Mouse (Mus musculus): ENCODE results near the gene Gm20388. TPM values are rescaled to one million over a fixed set of nuclear protein-coding genes. Genes with fewer than 3 reads are reported as not detected.

Gm20388 gene
- total and polyA plus RNA-seq, 3 experiments, result 0.02 to 0.05 TPM; not detected in 1

GRCm38 (mm10) chr8:122264243-122264642 is 2353.6 kb downstream of the Gm20388 start:
- no peak overlapping the region for H3K4me3 ChIP-seq (ENCODE audit: low read depth, low read length)
- H3K9me3 ChIP-seq (replicated peaks), result no peaks in the 10 kb centered on the region
- H3K27me3 ChIP-seq (ENCODE audit: insufficient read depth, low read length), result peaks cover 100% of the 10 kb centered on the region
- no peak for DNase-seq (ENCODE audit: low spot score)
- peaks cover 8% of the 10 kb centered on the region for H3K4me1 ChIP-seq (ENCODE audit: insufficient read depth, low read depth, low read length)
- ATAC-seq (ENCODE audit: extremely low read depth, insufficient number of reproducible peaks, low FRiP score, poor library complexity, severe bottlenecking), result peak; percentile 15; the same call in 1 of the 2 replicates
- H3K36me3 ChIP-seq (replicated peaks), result no peaks in the 10 kb centered on the region
- TF ChIP-seq CTCF (IDR thresholded peaks at IDR 0.05; ENCODE audit: low read depth, low read length) (no peak), POLR2AphosphoS5 (IDR thresholded peaks at IDR 0.05; ENCODE audit: insufficient replicate concordance, low read depth, low read length) (no peak), GATA2 (IDR thresholded peaks at IDR 0.05; ENCODE audit: borderline replicate concordance, low read depth, low read length) (no peak), GATA1 (IDR thresholded peaks at IDR 0.05; ENCODE audit: borderline replicate concordance, low read length) (no peak), TAL1 (conservative IDR thresholded peaks at IDR 0.05; ENCODE audit: low read depth, low read length) (no peak)

- no peak overlapping the region for H3K4me3 ChIP-seq (ENCODE audit: low read depth, low read length)
- no peak for ATAC-seq (ENCODE audit: extremely low read depth, insufficient number of reproducible peaks, low FRiP score, poor library complexity, severe bottlenecking)
- no peaks in the 10 kb centered on the region for H3K36me3 ChIP-seq (replicated peaks)
- DNase-seq (ENCODE audit: low spot score), result no peak
- H3K27me3 ChIP-seq (ENCODE audit: insufficient read depth, low read length), result peaks cover 100% of the 10 kb centered on the region
- TF ChIP-seq POLR2AphosphoS5 (IDR thresholded peaks at IDR 0.05; ENCODE audit: insufficient replicate concordance, low read depth, low read length), result no peak
- no peak for TF ChIP-seq TAL1 (conservative IDR thresholded peaks at IDR 0.05; ENCODE audit: low read depth, low read length)
- no peak for TF ChIP-seq GATA1 (IDR thresholded peaks at IDR 0.05; ENCODE audit: borderline replicate concordance, low read length)
- no peak for TF ChIP-seq CTCF (IDR thresholded peaks at IDR 0.05; ENCODE audit: low read depth, low read length)
- TF ChIP-seq GATA2 (IDR thresholded peaks at IDR 0.05; ENCODE audit: borderline replicate concordance, low read depth, low read length), result no peak
- no peaks in the 10 kb centered on the region for H3K9me3 ChIP-seq (replicated peaks)
- H3K4me1 ChIP-seq (ENCODE audit: insufficient read depth, low read depth, low read length), result peaks cover 14% of the 10 kb centered on the region
Observed at GRCm38 (mm10) chr8:122265522-122265921, 2354.9 kb downstream of the Gm20388 start.

GRCm38 (mm10) chr8:122266867-122267266 is 2356.2 kb downstream of the Gm20388 start:
- Histone ChIP-seq H3K27me3 (ENCODE audit: insufficient read depth, low read length) (peaks cover 100% of the 10 kb centered on the region), H3K4me3 (ENCODE audit: low read depth, low read length) (no peak overlapping the region), H3K4me1 (ENCODE audit: insufficient read depth, low read depth, low read length) (peaks cover 25% of the 10 kb centered on the region), H3K9me3 (replicated peaks) (no peaks in the 10 kb centered on the region), H3K36me3 (replicated peaks) (no peaks in the 10 kb centered on the region)
- ATAC-seq (ENCODE audit: extremely low read depth, insufficient number of reproducible peaks, low FRiP score, poor library complexity, severe bottlenecking) (no peak), DNase-seq (ENCODE audit: low spot score) (no peak)
- TF ChIP-seq CTCF (IDR thresholded peaks at IDR 0.05; ENCODE audit: low read depth, low read length), result no peak
- TF ChIP-seq GATA2 (IDR thresholded peaks at IDR 0.05; ENCODE audit: borderline replicate concordance, low read depth, low read length), result no peak

GRCm38 (mm10) chr8:122268861-122269260 is 2358.2 kb downstream of the Gm20388 start:
- ATAC-seq (ENCODE audit: extremely low read depth, insufficient number of reproducible peaks, low FRiP score, poor library complexity, severe bottlenecking) (no peak), DNase-seq (ENCODE audit: low spot score) (no peak)
- no peaks in the 10 kb centered on the region for H3K36me3 ChIP-seq (replicated peaks)
- H3K27me3 ChIP-seq (ENCODE audit: insufficient read depth, low read length), result peaks cover 83% of the 10 kb centered on the region
- TF ChIP-seq GATA1 (IDR thresholded peaks at IDR 0.05; ENCODE audit: borderline replicate concordance, low read length) (no peak), GATA2 (IDR thresholded peaks at IDR 0.05; ENCODE audit: borderline replicate concordance, low read depth, low read length) (no peak), POLR2AphosphoS5 (IDR thresholded peaks at IDR 0.05; ENCODE audit: insufficient replicate concordance, low read depth, low read length) (no peak), CTCF (IDR thresholded peaks at IDR 0.05; ENCODE audit: low read depth, low read length) (no peak), TAL1 (conservative IDR thresholded peaks at IDR 0.05; ENCODE audit: low read depth, low read length) (no peak)
- H3K4me1 ChIP-seq (ENCODE audit: insufficient read depth, low read depth, low read length), result peaks cover 43% of the 10 kb centered on the region
- H3K9me3 ChIP-seq (replicated peaks), result no peaks in the 10 kb centered on the region
- no peak overlapping the region for H3K4me3 ChIP-seq (ENCODE audit: low read depth, low read length)

- Histone ChIP-seq H3K27me3 (ENCODE audit: insufficient read depth, low read length) (peaks cover 78% of the 10 kb centered on the region), H3K36me3 (replicated peaks) (no peaks in the 10 kb centered on the region), H3K4me3 (ENCODE audit: low read depth, low read length) (no peak overlapping the region), H3K9me3 (replicated peaks) (no peaks in the 10 kb centered on the region), H3K4me1 (ENCODE audit: insufficient read depth, low read depth, low read length) (peaks cover 43% of the 10 kb centered on the region)
- DNase-seq (ENCODE audit: low spot score), result peak; percentile 64
- TF ChIP-seq GATA1 (IDR thresholded peaks at IDR 0.05; ENCODE audit: borderline replicate concordance, low read length) (no peak), GATA2 (IDR thresholded peaks at IDR 0.05; ENCODE audit: borderline replicate concordance, low read depth, low read length) (no peak), TAL1 (conservative IDR thresholded peaks at IDR 0.05; ENCODE audit: low read depth, low read length) (no peak), CTCF (IDR thresholded peaks at IDR 0.05; ENCODE audit: low read depth, low read length) (peak; percentile 89)
- no peak for ATAC-seq (ENCODE audit: extremely low read depth, insufficient number of reproducible peaks, low FRiP score, poor library complexity, severe bottlenecking)
Observed at GRCm38 (mm10) chr8:122269404-122269803, 2358.8 kb downstream of the Gm20388 start.

- DNase-seq (ENCODE audit: low spot score) (no peak), ATAC-seq (ENCODE audit: extremely low read depth, insufficient number of reproducible peaks, low FRiP score, poor library complexity, severe bottlenecking) (no peak)
- H3K4me3 ChIP-seq (ENCODE audit: low read depth, low read length), result no peak overlapping the region
- H3K4me1 ChIP-seq (ENCODE audit: insufficient read depth, low read depth, low read length), result peaks cover 54% of the 10 kb centered on the region
- H3K27me3 ChIP-seq (ENCODE audit: insufficient read depth, low read length), result peaks cover 69% of the 10 kb centered on the region
- TF ChIP-seq GATA2 (IDR thresholded peaks at IDR 0.05; ENCODE audit: borderline replicate concordance, low read depth, low read length) (no peak), CTCF (IDR thresholded peaks at IDR 0.05; ENCODE audit: low read depth, low read length) (no peak), TAL1 (conservative IDR thresholded peaks at IDR 0.05; ENCODE audit: low read depth, low read length) (no peak), POLR2AphosphoS5 (IDR thresholded peaks at IDR 0.05; ENCODE audit: insufficient replicate concordance, low read depth, low read length) (no peak), GATA1 (IDR thresholded peaks at IDR 0.05; ENCODE audit: borderline replicate concordance, low read length) (no peak)
- no peaks in the 10 kb centered on the region for H3K36me3 ChIP-seq (replicated peaks)
- no peaks in the 10 kb centered on the region for H3K9me3 ChIP-seq (replicated peaks)
Observed at GRCm38 (mm10) chr8:122270555-122270954, 2359.9 kb downstream of the Gm20388 start.

All from G1E (cell line).